Mouse (Mus musculus) cerebellum, postnatal 25 days (tissue): ENCODE results near the gene Rere.
"Not testable (repeated sequence)": the region's sequence is repeated elsewhere in the genome, so short reads cannot be mapped to it uniquely, and the experiment has no call there.

Source experiments
- DNase-seq, 2 experiments: peaks; one replicate each; pipeline ENCODE4 v3.0.0; 2021; ENCODE audit warnings: mixed read lengths in 2 of 2

The Rere gene

DNA sequence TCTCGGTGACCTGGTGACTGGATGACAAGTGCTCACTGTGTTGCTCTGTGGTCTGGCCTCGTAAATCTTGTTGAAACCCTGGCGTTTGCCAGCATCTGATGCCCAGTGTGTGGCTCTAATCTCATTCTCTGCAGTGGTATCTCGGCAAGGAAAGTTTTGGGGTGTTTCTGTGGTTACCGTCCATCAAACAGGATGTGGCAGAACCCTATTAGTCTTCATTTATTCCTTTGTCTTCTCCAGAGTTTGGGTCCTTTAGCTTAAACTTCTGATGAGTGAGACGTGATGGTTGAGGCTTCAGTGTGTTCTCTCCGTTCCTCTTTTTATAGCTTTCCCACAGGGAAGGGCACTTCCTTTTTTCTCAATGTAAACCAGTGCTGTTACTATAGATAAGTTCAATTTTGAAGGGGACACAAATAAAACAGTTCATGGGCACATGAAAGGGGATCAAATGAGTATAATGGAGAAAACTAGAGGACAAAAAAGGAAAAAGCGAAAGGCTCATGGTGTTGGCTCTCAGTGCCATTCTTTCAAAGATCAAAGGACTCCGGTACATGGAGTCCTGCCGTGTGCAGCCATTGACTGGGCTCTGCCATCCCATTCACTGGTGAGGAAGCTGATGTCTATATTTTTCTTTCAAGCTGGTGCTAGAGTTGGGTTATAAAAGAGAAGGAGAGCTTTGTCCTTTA is 191.4 kb downstream of the Rere start:
- DNase-seq: no peak

DNA sequence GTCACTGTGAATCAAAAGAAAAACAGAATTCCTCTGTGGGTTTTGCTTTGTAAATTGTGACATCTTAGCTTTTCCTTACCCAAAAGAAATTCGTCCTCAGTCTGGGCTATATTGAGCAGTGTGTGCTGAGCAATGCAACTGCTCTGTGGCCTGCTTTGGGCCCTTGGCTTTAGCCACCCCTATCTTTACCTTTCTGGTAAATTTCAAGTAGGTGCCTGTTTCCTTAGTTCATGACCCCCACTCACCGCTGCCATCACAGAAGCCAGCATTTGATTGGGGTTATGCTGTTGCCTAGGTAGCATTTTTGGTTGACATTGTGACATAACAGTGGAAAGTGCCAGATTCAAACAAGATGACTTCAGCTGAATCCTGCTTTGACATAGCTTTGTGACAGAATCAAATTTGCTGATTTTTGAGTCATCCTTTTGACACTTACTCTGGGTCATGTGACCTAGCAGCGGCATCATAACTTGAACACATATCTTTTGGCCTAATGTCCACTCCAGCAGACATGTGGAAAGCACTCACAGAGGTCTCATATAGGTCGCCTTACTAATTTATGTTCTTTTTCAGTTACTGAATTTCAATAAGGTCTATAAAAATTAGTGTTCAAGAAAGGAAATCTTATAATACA is 192.1 kb downstream of the Rere start:
- no peak for DNase-seq

DNA sequence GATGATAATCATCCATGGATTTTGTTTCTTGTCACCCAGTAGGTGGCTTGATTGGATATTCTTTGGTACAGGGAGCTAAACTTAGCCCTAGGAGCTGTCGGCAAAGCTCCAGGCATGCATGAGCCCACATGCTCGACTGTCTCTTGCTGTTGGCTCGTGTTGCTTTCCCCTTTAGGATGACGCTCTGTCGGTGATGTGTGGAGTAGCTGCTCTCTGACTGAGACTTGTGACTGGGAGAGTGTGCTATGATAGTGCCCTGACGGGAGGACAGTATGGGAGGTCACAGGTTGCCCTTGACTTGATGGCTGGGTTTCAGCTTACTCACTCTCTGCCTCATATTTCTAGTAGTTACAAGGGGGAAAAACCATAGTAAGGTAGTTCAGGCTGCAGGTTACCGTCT is 192.6 kb downstream of the Rere start:
- peak; percentile 41 to 59 for DNase-seq

DNA sequence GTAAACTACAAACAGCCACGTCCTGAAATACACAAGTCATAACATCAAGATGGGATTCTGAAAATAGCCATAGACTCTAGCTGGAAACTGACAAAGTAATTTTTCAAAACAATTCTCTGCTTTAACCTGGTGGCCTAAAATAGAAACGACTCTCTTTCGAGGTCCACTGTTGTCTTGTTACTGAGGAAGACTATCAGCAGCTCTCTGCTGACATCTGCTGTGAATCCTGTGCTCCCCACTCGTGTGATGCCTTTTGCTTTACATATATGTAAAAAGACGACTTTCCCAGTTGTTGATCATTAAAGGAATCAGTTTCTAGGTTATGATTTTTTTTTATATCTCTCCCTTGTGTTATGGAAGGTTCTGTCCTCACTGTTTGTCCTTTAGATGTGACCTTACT is 194.8 kb downstream of the Rere start:
- DNase-seq: no peak

DNA sequence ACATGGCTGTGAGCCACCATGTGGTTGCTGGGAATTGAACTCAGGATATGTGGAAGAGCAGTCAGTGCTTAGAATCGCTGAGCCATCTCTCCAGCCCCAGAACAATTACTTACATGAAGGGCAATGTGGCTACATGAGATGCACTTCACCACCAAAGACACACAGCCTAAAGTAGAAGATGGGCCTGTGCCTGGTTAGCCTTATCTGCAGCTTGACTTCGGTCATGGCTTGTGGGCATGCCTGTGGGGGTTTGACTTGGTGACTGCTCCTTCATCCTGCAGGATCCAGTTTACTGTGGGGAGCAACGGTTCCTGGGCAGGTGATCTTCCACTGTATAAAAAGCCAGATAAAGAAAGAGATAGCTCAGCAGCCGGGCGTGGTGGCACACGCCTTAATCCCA is 196.6 kb downstream of the Rere start:
- no peak for DNase-seq

DNA sequence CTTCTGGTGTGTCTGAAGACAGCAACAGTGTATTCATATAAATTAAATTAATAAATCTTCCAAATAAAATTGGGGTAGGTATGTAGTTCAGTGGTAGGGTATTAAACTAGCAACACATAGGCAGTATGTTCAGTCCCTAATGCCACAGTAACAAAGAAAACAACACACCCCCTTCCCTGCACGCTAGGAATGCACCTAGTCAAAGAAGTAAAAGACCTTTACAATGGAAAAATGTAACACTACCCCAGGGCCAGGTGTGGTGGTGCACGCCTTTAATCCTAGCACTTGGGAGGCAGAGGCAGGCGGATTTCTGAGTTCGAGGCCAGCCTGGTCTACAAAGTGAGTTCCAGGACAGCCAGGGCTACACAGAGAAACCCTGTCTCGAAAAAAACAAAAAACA is 201.6 kb downstream of the Rere start:
- DNase-seq: not testable (repeated sequence)

DNA sequence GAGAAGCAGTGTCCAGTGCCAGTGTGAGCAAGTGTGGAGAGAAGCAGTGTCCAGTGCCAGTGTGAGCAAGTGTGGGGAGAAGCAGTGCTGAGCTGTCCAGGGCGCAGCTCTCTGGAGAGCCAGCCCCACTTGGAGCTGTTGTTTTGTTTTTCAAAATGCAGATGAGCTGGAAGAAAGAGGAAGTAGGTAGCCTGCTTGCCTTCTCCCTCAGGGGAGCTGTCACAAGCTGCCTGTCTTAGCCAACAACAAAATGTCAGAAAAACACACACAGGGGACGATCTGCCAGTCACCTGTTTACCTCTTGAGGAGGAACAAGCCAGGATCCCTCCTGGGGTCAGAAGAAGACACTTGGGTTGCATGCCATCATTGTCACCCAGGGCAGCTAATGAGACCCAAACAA is 204.7 kb downstream of the Rere start:
- no peak for DNase-seq

DNA sequence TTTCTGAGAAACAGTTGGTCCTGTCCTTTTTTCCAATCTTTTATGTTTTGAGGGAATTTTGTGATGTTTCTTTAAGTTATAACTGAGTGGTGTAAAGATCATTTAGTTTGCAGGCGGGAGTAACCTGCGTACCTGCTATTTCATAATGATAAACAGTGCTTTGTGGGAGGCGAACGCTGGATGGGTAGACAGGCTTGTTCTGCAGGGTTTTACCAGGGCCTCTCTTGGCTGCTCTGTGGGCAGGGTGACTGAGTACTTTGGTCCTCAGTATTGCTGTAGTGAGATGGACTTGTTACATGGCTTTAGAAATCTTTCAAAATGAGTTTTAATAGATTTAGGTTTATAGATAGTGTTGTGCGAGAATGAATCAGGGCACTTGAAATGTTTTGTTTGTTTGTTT is 205.7 kb downstream of the Rere start:
- no peak for DNase-seq

DNA sequence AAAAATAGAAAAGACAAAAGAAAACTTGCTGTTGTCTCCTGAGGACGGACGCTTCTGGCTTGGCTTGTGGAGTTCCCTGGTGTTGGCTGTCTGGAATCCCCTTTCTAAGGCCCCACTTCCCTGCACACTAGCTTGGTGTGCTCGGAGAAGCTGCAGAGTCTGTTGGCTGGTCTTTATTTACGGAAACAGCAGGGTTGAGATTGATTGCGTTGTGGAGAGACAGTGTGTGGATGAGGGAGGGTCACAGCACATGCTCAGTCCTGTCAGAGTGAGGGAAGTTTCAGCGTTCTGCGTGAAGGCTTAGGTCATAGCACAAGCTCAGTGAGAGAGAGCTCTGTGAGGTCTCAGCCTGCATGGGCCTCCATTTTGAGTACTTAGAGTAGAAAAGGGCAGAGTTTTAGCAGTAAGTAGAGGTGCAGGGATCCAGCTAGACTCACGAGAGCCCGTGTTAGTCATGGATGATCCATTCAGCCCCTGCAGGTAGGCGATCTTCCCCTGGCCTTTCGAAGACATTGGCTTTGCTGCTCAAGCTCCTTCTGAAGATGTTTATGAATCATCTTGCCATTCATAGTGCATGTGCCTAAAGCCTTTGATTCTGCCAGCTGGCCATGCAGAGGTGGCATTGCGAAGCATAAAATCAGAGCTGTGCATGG is 206.8 kb downstream of the Rere start:
- DNase-seq: peak; percentile 73 to 81

DNA sequence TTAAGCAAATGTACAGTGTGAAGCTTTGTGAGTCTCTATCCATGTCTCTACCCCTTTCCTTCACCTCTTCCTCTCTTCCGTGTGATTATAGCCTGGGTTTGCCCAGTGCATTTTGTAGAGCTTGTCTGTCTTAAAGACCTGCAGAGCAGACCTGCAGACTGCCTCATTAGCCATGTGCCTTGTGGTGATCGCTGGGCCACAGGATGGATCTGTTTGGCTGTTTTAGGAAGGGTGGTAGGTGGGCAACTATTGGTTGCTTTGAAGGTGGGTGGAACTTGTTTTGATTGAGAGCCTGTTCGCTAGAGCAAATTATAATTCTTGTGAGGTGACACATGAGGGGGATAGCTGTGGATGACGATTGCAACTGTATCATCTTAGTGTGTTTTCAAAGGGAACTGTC is 207.3 kb downstream of the Rere start:
- peak in 1 of 2 experiments; percentile 38 for DNase-seq

DNA sequence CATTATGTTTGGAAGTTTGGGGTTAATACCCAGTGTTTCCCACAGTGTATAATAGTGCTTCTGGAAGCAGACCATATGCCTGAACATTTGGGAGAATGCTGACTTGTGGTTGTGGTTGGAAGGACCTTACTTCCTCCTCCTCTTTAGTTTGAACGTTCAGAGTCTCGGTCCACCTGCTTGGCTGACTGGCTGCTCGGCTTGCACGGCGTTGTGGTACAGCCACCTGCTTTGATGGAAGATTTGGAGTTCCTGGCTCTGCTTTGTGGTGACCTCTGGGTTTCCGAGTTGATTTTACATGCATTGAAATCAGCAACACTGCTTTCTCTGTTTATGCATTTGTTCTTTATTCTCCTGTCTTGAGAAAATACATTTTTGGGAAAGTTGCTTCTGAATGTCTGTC is 208.6 kb downstream of the Rere start:
- peak; percentile 39 to 48 for DNase-seq

DNA sequence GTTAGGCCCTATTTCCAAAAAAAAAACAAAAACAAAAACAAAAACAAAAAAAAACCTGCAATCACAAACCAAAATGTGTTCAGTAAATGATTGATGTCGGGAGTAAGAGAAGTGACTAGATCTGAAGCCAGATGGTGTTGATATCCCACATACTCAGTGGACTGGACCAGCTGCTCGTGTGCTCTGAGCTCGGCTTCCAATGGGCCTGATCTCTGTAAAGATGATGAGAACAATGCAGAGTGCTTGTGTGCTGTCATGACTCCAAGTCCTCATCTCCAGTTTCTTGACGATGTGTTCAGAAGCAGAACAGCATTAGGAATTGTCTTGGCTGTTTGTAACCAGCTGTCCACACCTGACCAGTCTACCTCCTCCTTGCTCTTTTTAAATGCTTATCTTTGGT is 210.3 kb downstream of the Rere start:
- DNase-seq: no peak

DNA sequence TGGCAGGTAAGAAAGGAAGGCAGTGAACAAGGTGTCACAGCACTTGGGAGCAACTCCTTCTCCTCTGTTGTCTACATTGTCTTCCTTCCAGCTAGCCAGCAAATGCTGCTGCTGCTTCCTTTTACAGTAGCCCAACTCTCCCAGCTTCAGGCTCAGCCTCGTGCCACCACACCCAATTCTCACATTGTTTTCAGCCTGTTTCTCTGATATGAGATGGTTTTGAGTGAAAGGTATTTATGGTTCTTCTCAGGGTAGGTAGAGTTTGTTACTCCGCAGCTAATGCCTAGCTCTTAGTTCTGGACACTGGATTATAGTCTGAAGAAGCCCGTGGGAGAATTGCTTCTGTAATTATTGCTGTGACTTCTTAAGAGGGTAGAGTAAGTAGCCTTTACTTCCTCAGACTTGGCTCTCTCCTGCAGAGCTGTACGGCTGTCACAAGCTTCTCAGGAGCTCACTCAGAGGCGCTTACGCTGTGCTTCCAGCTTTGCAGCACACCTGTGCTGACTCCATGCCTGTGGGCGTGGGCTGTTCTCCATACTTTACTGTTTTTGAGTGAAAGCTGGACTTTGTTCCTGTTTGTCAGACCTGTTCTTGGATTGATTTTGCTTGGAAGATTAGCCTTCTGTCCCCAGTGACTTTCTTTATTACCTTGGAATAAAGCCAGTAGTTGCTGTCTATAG is 212.0 kb downstream of the Rere start:
- no peak for DNase-seq

DNA sequence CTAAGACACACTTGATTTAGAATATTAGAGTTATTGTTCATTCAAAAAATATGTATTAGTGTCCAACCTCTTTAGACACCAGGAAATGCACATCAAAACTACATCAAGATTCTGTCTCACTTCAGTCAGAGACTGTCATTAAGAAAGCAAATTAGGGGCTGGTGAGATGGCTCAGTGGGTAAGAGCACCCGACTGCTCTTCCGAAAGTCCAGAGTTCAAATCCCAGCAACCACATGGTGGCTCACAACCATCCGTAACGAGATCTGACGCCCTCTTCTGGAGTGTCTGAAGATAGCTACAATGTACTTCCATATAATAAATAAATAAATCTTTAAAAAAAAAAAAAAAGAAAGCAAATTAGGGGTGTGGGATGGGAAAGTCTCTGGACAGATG is 212.5 kb downstream of the Rere start:
- DNase-seq: not testable (repeated sequence)

DNA sequence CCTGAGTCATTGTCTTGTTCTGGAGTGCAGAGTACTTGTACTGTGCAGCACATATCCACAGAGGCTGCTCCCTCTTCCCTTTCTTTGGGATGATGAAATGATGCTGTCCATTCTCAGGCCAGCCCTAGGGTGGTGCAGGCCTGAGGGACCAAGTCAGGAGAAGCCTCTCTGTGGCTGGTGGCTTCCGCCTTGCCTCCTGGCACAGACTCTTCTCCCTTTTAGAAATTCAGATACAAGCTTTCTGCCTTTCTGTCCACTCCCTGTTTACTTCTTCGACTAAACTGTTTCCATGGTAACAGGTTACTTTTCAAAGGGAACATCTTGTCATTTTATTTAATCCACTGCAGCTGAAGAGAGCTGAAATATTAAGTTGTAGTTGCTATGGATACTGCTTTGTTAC is 214.1 kb downstream of the Rere start:
- DNase-seq: no peak

DNA sequence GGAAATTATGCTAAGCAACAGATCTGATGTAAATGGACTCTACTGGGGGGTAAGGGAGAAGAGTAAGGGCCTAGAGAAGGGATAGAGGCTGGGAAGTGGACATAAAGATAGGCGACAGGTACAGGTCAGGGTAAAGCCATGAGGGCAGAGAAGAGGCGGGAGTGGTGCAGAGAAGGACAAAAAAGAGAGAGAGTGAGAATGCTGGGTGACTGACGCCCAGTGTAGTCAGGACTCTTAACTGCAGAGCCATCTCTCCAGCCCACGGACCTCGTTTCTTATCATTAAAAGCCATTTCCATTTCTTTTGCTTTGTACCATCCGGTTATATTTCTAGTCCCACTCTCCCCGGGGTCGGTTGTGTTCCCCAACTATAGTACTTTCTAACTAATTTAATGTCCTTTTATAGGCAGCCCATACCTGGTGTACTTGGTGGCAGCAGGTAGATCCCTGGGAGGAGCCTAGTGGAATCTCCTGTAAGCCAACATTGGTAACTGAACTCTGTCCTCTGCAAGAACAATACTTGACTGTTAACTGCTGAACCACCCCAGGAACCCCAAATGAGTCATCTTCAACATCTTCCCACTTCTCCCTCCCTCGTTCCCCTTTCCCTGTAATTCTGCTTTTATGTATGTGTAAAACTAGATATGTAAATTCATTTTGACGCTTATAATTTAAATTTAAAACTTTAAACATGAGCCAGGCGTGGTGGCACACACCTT is 223.0 kb downstream of the Rere start:
- DNase-seq: no peak

DNA sequence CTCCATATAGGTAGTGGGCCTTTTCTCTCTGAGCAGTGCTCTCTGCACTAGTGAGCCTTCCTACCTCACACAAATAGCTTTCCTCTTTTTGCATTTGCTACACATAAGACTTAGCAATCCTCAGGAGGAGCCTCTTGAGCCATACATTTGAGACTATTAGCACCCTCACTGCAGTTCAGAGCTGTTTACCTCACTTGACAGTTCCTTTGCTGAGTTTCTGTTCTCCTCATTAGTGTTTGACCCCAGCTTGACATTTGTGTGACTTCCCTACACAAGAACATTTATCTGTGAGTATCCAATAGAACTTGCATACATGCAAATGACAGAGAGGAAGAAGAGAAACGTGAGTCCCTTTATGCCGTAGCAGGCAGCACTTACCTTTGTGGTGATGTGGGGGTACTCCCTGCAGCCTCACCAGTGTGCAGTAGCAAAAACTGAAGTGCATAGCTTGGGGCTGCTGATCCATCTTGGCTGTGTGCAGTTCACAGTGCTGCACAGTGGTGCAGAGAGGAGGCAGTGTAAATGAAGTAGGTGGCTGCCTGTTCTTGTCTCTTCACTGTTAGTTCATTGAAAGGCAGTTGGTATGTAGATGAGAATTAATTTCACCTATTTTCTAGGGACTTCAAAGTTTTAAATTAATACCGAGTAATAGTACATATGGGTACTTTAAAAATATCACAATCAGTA is 227.7 kb downstream of the Rere start:
- no peak for DNase-seq

DNA sequence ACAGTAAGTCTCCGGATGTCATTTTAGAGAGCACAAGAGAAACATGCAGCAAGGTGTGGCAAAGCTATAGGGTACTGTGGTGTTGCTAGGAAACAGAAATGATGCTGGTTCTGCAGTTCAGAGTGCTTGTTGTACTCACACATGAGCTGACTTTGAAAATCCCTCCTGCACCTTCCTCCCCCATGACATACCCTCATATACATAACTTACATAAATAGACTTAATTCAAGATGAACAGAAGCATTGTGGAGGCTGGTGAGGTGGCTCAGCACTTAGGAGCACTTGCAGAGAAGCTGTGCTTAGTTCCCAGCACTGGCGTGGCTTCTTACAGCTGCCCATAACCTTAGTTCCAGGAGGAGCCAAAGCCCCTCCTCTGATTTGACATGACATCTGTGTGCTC is 228.6 kb downstream of the Rere start:
- no peak for DNase-seq

DNA sequence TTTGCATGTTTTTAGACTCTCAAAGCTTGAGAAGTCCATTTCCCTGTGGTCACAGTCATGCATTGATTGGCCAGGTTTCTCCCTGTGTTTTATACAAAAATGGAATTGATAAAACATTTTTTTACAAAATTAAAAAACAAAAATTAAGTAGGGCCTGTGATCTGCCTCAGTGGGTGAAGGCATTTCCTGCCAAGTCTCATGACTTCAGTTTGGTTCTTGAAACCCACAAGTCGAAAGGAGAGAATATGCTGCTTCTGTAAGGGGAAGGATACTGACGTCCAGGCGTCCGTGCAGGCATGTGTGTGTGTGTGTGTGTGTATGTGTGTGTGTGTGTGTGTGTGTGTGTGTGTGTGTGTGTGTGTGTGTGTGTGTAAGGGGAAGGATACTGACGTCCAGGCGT is 231.9 kb downstream of the Rere start:
- not testable (repeated sequence) for DNase-seq

DNA sequence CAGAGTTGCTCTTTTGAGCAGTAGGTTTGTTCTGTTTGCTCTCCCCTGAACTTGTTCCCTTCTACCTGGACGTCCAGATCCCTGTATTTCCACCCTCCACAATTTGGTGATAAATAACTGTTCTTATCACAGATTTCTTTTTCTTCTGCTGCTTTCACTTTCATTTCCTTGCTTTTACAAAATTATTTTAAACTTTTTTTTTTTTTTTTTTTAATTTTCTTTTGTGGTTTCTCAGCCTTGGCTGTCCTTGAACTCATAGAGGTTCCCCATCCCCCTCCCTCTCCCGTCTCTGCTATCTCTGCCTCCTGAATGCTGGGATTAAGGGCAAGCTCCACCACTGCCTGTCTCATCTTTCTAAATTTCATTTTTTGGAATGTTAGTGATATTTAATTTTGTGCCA is 234.8 kb downstream of the Rere start:
- DNase-seq: no peak

DNA sequence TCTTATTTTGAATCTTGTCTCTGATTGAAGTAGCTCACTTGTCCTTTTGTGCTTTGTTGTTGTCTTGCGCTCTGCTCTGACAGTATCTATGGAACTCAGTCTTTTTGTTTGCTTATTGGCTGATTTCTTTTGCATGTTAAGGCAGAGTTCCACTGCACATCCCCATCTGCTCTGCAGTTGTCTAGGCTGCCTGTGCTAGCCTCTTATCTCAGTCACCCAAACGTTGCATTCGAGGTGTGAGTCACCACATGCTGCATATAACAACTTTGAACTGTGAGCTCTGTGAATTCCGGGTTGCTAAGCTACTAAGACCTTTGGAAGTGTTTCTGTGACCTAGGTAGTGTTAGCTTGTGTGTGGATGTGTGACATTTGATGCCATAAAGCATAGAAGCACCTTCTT is 235.9 kb downstream of the Rere start:
- no peak for DNase-seq

DNA sequence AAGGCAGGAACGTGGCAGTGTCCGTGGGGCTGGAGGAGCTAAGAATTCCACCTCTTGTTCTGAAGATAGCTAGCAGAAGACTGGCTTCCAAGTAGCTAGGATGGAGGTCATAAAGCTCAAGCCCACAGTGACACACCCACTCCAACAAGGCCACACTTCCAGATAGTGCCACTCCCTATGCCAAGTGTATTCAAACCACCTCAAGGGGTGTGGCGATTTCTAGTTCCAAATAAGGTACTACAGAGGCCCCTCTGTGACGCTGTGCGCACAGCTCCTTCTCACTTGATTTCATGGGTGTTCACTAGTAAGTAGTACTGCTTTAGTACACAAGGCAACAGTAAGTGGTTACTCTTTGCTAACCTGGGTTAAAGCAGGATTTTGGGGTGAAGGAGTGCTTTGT is 237.4 kb downstream of the Rere start:
- no peak for DNase-seq

DNA sequence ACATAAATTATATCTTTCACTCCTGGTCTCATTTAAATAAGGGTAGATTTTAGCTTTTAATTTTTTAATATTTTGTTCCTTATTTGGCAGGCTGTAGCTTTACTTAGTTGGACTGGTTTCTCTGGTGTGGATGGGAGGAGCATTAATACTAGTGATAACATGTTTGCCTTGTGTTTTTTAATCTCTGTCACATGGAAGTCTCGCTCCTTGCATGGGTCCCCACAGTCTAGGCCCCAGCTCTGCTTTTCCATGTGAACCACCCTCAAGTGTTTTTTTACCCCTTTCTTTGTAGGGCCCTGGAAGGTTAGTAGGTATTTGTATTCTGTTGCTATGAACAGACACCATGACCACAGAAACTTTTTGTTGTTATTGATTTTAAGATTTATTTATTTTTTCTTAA is 238.6 kb downstream of the Rere start:
- no peak for DNase-seq
